Mouse (Mus musculus): ENCODE measurements around the gene Ctrb1. TPM values are rescaled to one million over a fixed set of nuclear protein-coding genes. Genes with fewer than 3 reads are reported as not detected.
A peak's percentile ranks its signal among the peaks of the same experiment; 100 is the strongest.

The Ctrb1 gene
- polyA plus RNA-seq, 1 experiment from 2014 or later, result not detected

DNA sequence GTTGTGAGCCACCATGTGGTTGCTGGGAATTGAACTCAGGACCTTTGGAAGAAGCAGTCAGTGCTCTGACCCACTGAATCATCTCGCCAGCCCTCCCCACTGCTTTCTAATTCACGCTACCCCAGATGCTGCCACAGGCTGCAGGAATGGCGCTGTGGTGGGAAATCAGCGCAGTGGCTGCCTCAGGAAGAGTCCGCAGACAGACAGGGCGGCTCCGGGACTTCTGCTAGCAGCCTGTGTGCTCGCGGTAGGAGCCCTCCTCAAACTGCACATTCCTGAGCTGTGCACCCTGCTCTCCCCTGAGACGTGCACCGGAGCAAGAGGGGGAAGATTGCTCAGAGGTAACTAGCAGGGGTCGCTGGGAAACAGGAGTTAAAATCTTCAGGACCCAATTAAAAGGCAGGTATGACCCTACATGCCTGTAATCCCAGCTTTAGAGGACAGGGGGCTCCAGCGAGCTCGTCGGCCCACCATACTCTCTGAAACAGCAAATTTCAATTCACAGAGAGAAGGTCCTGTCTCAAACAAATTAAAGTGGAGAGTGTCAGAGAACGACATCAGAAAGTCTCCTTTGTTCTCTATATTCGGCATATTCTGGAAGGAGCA is 10.3 kb downstream of the Ctrb1 start:
- no peak overlapping the region for H3K4me3 ChIP-seq (ENCODE audit: low read length)
- H3K9me3 ChIP-seq (ENCODE audit: control insufficient read depth, low read length), result no peaks in the 10 kb centered on the region
- H3K36me3 ChIP-seq (ENCODE audit: control insufficient read depth, insufficient read depth, low read length), result no peaks in the 10 kb centered on the region
- no peaks in the 10 kb centered on the region for H3K4me1 ChIP-seq (ENCODE audit: control insufficient read depth, insufficient read depth, low read depth, low read length)
- H3K27me3 ChIP-seq (replicated peaks; ENCODE audit: control insufficient read depth, insufficient read depth, low read length), result no peaks in the 10 kb centered on the region
- H3K9ac ChIP-seq (ENCODE audit: low read depth, low read length), result no peak overlapping the region
- peak overlapping the region; percentile 29 for H3K4me2 ChIP-seq (ENCODE audit: low read length)
- ATAC-seq, result peak; percentile 54; the same call in 1 of the 2 replicates
- WGBS, result 38% methylated on average over 17 of the region's 17 CpGs
- H3K27ac ChIP-seq (ENCODE audit: low read depth, low read length), result no peak overlapping the region

DNA sequence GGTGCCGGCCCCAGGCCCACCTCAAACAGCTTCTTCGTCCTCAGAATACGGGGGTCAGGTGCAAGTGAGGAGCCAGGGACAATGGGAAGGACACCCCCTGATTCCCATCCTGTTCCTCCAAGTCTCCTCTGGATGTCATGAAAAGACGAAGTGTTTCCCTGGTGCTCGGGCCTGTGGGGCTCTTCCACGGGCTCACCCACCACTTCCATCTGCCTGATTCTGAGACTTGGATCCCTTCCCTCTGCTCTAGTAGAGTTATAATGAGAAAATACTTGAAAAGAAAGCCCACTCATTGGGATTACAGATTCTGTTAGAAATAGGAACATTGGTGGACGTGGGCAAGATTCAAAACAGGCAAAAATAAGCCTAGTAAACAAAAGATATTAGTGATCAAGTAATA is 12.0 kb downstream of the Ctrb1 start:
- Histone ChIP-seq H3K27ac (ENCODE audit: low read depth, low read length) (no peak overlapping the region), H3K4me2 (ENCODE audit: low read length) (no peak overlapping the region), H3K27me3 (replicated peaks; ENCODE audit: control insufficient read depth, insufficient read depth, low read length) (no peaks in the 10 kb centered on the region), H3K9me3 (ENCODE audit: control insufficient read depth, low read length) (no peaks in the 10 kb centered on the region), H3K4me1 (ENCODE audit: control insufficient read depth, insufficient read depth, low read depth, low read length) (no peaks in the 10 kb centered on the region), H3K4me3 (ENCODE audit: low read length) (no peak overlapping the region), H3K9ac (ENCODE audit: low read depth, low read length) (no peak overlapping the region), H3K36me3 (ENCODE audit: control insufficient read depth, insufficient read depth, low read length) (no peaks in the 10 kb centered on the region)
- no peak for ATAC-seq
- WGBS, result 86% methylated on average over 7 of the region's 7 CpGs

GRCm38 (mm10) chr8:111678111-111678510 is 12.7 kb downstream of the Ctrb1 start:
- Histone ChIP-seq H3K4me2 (ENCODE audit: low read length) (no peak overlapping the region), H3K27ac (ENCODE audit: low read depth, low read length) (no peak overlapping the region), H3K9ac (ENCODE audit: low read depth, low read length) (no peak overlapping the region), H3K27me3 (replicated peaks; ENCODE audit: control insufficient read depth, insufficient read depth, low read length) (no peaks in the 10 kb centered on the region), H3K36me3 (ENCODE audit: control insufficient read depth, insufficient read depth, low read length) (no peaks in the 10 kb centered on the region), H3K9me3 (ENCODE audit: control insufficient read depth, low read length) (no peaks in the 10 kb centered on the region), H3K4me1 (ENCODE audit: control insufficient read depth, insufficient read depth, low read depth, low read length) (no peaks in the 10 kb centered on the region), H3K4me3 (ENCODE audit: low read length) (no peak overlapping the region)
- ATAC-seq, result no peak
- 29% methylated on average over 3 of the region's 3 CpGs for WGBS

GRCm38 (mm10) chr8:111676237-111676636 is 14.6 kb downstream of the Ctrb1 start:
- 80% methylated on average over 8 of the region's 8 CpGs for WGBS
- no peaks in the 10 kb centered on the region for H3K4me1 ChIP-seq (ENCODE audit: control insufficient read depth, insufficient read depth, low read depth, low read length)
- H3K4me3 ChIP-seq (ENCODE audit: low read length), result no peak overlapping the region
- H3K9me3 ChIP-seq (ENCODE audit: control insufficient read depth, low read length), result no peaks in the 10 kb centered on the region
- 0 out of 2 replicates have a peak, but pooled peaks cover 2% of the 10 kb centered on the region for H3K36me3 ChIP-seq (ENCODE audit: control insufficient read depth, insufficient read depth, low read length)
- no peak overlapping the region for H3K27ac ChIP-seq (ENCODE audit: low read depth, low read length)
- ATAC-seq, result no peak
- no peak overlapping the region for H3K9ac ChIP-seq (ENCODE audit: low read depth, low read length)
- no peak overlapping the region for H3K4me2 ChIP-seq (ENCODE audit: low read length)
- H3K27me3 ChIP-seq (replicated peaks; ENCODE audit: control insufficient read depth, insufficient read depth, low read length), result no peaks in the 10 kb centered on the region

DNA sequence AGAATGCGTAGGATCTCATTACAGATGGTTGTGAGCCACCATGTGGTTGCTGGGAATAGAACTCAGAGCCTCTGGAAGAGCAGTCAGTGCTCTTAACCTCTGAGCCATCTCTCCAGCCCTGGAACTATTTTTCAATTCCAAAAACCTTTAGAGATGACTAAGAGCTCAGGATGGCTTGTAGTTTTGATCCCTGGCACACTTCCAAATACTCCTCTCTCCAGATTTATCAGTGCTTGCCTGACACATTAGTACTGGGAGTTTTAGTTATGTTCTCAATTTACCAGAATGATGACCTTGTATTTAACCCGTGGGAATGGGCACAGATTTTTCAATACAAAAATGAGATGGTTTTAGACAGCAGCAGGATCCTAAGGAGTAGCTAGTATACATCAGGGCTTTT is 24.1 kb downstream of the Ctrb1 start:
- H3K9ac ChIP-seq (ENCODE audit: low read depth, low read length), result no peak overlapping the region
- no peak overlapping the region for H3K27ac ChIP-seq (ENCODE audit: low read depth, low read length)
- ATAC-seq, result no peak
- H3K4me3 ChIP-seq (ENCODE audit: low read length), result no peak overlapping the region
- H3K27me3 ChIP-seq (replicated peaks; ENCODE audit: control insufficient read depth, insufficient read depth, low read length), result no peaks in the 10 kb centered on the region
- WGBS, result 94% methylated on average over 2 of the region's 2 CpGs
- peaks cover 23% of the 10 kb centered on the region for H3K36me3 ChIP-seq (ENCODE audit: control insufficient read depth, insufficient read depth, low read length)
- no peaks in the 10 kb centered on the region for H3K4me1 ChIP-seq (ENCODE audit: control insufficient read depth, insufficient read depth, low read depth, low read length)
- H3K9me3 ChIP-seq (ENCODE audit: control insufficient read depth, low read length), result no peaks in the 10 kb centered on the region
- H3K4me2 ChIP-seq (ENCODE audit: low read length), result no peak overlapping the region

DNA sequence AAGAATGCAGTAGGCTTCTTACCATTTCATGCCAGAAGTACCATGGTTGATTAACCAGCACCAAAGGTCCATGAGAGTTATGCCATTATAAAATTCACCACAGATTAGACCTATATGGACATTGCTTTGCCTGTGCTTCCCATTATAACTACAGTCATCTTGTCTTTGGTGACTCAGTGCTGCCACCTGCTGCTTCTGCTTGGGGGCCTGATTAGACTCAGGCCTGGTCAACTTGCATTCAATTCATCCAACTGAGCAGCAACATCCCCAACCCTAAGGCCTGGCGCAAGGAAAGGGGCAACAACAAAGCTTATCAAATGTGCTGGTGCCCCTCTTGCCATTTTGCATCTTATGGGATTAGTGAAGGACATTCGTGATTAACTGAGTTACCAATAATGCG is 28.3 kb downstream of the Ctrb1 start:
- 93% methylated on average over 3 of the region's 3 CpGs for WGBS
- Histone ChIP-seq H3K27ac (ENCODE audit: low read depth, low read length) (no peak overlapping the region), H3K4me3 (ENCODE audit: low read length) (no peak overlapping the region), H3K9me3 (ENCODE audit: control insufficient read depth, low read length) (no peaks in the 10 kb centered on the region), H3K4me1 (ENCODE audit: control insufficient read depth, insufficient read depth, low read depth, low read length) (no peaks in the 10 kb centered on the region), H3K36me3 (ENCODE audit: control insufficient read depth, insufficient read depth, low read length) (0 out of 2 replicates have a peak, but pooled peaks cover 6% of the 10 kb centered on the region), H3K4me2 (ENCODE audit: low read length) (no peak overlapping the region), H3K27me3 (replicated peaks; ENCODE audit: control insufficient read depth, insufficient read depth, low read length) (no peaks in the 10 kb centered on the region), H3K9ac (ENCODE audit: low read depth, low read length) (no peak overlapping the region)
- ATAC-seq, result 0 out of 2 replicates have a peak, but pooled peaks have one; percentile 61

DNA sequence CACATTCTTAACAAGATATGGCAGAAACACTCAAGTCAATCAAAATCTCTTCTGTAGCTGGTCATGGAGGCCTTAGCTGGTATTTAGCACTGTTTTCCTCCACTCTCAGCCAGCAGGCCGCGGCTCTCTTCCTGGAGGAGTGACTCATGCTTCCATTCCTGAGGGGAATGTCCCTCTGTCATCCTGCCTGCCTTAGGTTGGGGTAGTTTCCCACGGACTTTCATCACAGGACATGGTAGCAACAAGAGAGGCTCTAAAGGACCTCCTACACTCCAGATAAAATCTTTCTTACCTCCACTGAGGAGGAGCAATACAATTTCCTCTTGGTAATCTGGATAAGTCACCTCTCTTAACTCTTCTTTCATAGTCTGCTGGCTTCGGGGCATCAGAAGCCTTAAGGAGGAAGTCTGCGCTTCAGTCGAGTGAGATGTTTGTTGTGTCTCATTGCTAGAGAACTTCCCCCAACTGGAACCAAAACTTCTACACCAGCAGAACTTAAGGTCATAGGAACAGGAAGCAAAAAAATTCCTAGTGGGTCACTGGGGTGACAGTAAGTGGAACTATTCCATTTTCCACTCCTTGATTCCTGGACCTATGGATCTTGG is 31.9 kb downstream of the Ctrb1 start:
- Histone ChIP-seq H3K4me3 (ENCODE audit: low read length) (no peak overlapping the region), H3K9me3 (ENCODE audit: control insufficient read depth, low read length) (no peaks in the 10 kb centered on the region), H3K27me3 (replicated peaks; ENCODE audit: control insufficient read depth, insufficient read depth, low read length) (no peaks in the 10 kb centered on the region), H3K36me3 (ENCODE audit: control insufficient read depth, insufficient read depth, low read length) (0 out of 2 replicates have a peak, but pooled peaks cover 6% of the 10 kb centered on the region), H3K4me1 (ENCODE audit: control insufficient read depth, insufficient read depth, low read depth, low read length) (no peaks in the 10 kb centered on the region), H3K27ac (ENCODE audit: low read depth, low read length) (no peak overlapping the region), H3K4me2 (ENCODE audit: low read length) (no peak overlapping the region), H3K9ac (ENCODE audit: low read depth, low read length) (no peak overlapping the region)
- ATAC-seq, result no peak
- WGBS, result 91% methylated on average over 6 of the region's 6 CpGs

GRCm38 (mm10) chr8:111657312-111657854 is 33.4 kb downstream of the Ctrb1 start:
- 0 out of 2 replicates have a peak, but pooled peaks cover 6% of the 10 kb centered on the region for H3K36me3 ChIP-seq (ENCODE audit: control insufficient read depth, insufficient read depth, low read length)
- H3K27me3 ChIP-seq (replicated peaks; ENCODE audit: control insufficient read depth, insufficient read depth, low read length), result no peaks in the 10 kb centered on the region
- no peaks in the 10 kb centered on the region for H3K4me1 ChIP-seq (ENCODE audit: control insufficient read depth, insufficient read depth, low read depth, low read length)
- no peak overlapping the region for H3K4me3 ChIP-seq (ENCODE audit: low read length)
- WGBS, result 13% methylated on average over 1 of the region's 1 CpGs
- H3K27ac ChIP-seq (ENCODE audit: low read depth, low read length), result no peak overlapping the region
- H3K9ac ChIP-seq (ENCODE audit: low read depth, low read length), result no peak overlapping the region
- H3K9me3 ChIP-seq (ENCODE audit: control insufficient read depth, low read length), result no peaks in the 10 kb centered on the region
- H3K4me2 ChIP-seq (ENCODE audit: low read length), result no peak overlapping the region
- ATAC-seq, result no peak

- Histone ChIP-seq H3K4me1 (ENCODE audit: control insufficient read depth, insufficient read depth, low read depth, low read length) (no peaks in the 10 kb centered on the region), H3K9me3 (ENCODE audit: control insufficient read depth, low read length) (no peaks in the 10 kb centered on the region), H3K27ac (ENCODE audit: low read depth, low read length) (no peak overlapping the region), H3K4me2 (ENCODE audit: low read length) (no peak overlapping the region), H3K27me3 (replicated peaks; ENCODE audit: control insufficient read depth, insufficient read depth, low read length) (no peaks in the 10 kb centered on the region), H3K4me3 (ENCODE audit: low read length) (no peak overlapping the region), H3K9ac (ENCODE audit: low read depth, low read length) (no peak overlapping the region), H3K36me3 (ENCODE audit: control insufficient read depth, insufficient read depth, low read length) (no peaks in the 10 kb centered on the region)
- no peak for ATAC-seq
- 96% methylated on average over 2 of the region's 2 CpGs for WGBS
Observed at GRCm38 (mm10) chr8:111653524-111653923, 37.3 kb downstream of the Ctrb1 start.
